Mouse (Mus musculus) right cerebral cortex, postnatal 14 days (tissue): ENCODE measurements around the gene Chd6.

ENCODE experiments used
- DNase-seq: peaks from one replicate; pipeline ENCODE4 v3.0.0; 2022

Chd6 gene

DNA sequence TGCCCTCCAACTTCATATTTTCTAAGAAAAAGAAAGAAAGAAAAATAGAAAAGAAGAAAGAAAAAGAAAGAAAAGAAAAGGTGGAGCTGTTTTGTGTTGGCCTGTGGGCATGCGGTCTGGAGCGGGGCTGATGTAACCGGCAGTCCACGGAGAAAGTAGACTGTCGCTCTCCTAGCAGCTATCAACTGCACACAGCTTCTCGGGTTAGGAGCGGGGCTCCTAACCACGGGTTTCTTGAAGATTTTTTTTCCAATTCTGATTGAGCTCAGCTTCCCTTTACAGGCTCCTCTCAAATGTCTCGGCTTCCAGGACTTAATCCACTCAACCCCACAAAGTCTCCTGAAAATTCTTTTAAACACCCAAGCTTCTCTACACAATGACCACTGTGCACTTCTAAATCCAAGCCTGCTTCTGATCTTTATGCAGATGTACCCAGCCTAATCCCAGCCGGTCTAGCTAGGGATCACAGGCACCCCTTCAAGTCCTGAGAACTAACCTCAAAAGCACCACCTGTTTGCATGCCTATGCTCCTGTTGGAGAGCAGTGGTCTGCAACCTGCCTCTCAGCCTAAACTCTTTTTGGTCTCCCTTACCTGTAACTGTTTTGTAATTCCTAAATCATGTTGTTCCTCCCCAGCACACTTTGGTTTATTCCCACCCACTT, 42.6 kb downstream of the Chd6 start:
- DNase-seq: no peak

DNA sequence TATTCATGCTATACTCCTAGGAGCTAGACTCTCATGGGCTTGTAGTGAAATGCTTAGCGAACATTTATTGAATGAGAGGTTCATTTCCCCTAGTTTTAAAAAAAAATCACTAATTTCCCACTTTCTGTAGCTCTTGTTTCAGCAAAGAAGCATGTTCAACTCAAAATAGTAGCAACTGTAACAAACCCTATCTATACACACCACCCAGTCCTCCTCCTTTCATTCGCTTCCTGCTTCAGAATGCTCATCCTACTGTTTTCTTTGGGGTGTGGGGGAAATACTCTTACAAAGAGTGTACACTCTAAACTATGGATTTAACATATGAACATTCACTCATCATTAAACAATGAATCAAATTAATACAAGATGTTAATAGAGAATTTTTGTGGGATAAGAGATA, 43.3 kb downstream of the Chd6 start:
- no peak for DNase-seq

DNA sequence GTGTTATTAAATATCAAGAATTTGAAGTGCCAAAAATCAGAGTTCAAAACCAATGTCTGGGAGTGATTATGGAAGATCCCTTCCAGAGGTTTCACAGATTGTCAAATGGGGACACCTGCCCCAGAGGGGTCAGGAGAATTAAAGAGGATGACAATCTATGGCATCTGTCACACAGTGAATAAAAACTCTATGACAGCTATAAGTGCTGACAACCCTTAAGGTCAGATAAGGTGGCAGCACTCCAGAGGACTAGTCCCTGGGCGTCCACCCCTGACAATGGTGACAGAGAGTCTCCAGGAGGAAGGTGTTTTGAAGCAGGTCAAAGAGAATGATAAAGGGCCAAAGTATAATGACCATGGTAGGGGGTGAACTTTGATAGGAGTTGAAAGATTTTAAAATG, 44.0 kb downstream of the Chd6 start:
- DNase-seq: no peak

DNA sequence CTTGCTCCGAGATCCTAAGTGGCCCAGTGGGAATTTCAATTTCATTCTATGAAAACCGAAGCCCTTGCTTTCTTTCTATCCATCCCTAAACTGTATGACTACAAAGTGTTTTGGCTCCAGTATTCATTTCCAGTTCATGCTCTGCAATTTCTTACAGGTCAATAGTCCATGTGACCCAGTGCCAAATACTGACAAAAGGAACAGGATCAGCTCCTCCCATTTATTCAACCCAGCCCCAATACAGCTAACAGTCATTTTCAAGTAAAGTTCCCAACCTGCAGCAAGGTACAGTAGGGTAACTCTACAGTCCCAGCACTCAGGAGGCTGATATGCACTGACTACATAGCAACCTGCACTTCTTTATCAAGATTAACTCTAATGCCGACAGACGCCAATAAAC, 50.0 kb downstream of the Chd6 start:
- no peak for DNase-seq

DNA sequence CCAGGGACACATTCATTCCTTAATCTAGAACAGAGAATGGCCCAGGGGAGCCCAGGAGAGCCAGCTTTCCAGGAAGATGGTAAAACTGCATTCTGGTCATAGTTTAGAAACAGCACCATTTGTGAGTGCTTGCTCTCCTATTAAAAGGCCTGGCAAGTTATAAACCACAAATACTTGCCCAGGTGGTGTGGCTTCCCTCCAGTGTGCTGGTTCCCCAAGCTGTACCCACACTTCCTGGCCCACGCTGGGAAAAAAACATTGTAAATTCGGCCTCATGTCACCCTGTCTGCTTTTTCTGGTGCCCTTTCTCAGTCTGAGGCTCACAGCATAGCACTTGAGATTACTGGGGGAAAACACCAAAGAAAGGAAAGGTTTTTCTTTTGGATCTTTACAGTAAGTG, 55.1 kb downstream of the Chd6 start:
- DNase-seq: no peak

DNA sequence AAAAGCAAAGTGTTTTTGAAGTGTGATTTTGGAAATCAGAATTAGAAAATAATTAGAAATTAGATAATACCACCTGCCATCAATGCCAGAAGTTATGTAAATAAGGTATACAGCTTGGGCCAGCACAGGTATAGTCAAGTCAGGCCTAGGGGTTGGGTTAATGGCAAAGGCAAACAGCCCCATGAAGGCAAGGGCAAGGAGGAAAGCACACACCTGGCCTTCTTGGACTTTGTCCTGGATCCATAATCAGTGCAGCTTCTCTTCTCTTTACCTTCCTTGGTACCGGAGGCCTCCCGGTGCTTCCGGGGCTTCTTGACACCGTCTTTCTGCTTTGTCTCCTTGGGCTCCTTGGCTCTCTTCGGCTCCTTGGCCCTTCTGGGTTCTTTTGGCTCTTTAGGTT, 56.7 kb downstream of the Chd6 start:
- DNase-seq: no peak

DNA sequence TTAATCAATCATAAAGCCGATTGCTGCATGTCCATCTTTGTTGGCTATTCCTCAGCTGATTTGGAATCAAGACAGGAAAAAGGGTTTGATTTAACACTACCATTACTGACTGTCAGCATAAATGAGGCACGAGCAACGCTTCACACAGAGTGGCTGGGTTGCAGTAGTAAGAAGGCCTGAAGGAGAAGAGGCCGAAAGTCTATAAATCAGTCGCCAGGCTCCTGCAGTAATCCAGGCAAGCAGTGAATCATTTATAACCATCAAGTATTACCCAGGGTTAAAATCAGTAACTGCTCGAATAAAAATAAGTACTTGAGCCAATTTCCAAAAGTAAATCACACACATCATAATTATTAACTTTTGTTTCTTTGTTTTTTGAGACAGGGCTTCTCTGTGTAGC, 59.4 kb downstream of the Chd6 start:
- no peak for DNase-seq

DNA sequence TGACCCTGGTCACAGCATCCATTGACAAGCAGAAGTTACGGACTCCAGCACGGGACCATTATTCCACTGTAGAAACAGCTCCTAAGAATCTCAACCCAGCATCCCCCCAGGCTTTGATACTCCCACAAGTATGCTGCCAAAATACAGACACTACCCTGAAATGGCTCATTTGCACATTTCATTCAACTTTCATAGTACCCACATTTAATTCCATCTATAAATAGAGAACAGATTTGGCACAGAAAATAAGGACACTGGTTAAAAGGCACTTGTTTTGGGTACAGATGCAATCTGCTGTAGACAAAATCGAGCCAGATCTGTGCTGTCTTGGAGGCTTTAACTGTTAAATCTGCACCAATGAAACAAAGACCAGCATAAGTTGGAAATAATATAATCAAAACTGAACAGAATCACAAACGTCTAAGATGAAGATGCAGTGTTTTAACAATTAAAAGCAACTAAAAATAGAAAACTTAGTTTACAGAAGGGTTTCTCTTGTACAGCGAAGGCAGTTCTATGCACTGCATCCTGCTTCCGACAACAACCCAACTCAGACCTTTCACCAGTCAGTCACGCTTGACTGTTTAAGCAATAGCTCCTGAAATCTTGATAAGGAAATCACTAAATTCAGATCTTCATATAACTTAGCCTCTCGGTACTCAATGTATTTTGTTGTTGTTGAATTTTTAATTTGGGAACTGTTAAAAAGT, 64.2 kb downstream of the Chd6 start:
- no peak for DNase-seq

DNA sequence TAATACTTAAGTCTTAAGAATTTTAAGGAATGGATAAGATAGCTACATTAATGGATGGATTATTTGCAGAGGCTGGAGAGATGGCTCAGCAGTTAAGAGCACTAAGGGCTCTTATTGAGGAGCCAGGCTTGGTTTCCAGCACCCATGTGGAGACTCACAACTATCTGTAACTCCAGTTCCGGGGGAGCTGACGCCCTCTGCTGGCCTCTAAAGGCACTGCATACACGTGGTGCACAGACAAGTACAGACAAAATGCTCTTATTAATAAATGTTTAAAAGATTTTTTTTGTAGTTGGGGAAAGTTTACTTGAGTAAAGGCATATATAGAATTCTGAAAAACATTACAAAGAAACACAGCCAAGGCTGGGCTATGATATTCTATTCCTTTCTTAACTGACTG, 66.0 kb downstream of the Chd6 start:
- DNase-seq: no peak

DNA sequence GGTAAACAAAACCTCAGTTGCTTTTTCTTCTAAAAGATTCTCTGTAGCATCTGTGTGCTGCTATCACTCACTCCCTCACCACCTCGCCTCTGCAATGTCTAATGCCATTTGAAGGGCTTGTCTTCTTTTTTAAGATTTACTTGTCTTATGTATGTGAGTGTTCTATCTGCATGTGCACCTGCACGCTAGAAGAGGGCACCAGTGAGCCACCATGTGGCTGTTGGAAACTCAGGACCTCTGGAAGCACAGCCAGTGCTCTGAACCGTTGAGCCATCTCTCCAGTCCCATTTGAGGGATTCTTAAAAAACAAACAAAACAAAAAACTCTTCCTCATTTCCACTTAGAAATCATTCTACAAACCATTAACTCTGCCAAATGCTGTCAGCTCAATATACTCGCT, 68.1 kb downstream of the Chd6 start:
- DNase-seq: no peak

DNA sequence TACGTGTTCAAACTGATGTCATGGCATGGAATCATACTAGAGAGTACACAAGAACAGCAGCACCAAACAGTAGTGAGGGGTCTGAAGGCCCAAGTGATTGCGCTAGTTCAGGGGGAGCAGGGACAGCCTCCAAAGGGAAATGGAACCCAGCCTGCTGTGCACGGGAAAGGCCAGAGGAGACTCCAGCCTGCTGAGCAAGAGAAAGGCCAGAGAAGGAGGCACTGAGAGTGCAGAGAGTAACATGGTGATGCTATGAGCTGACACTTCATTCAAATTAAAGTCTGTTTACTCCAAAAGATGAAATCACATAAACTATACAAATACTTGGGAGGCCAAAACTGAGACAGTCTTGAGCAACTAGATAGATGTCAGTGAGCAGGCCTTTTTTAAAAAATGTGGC, 71.1 kb downstream of the Chd6 start:
- no peak for DNase-seq

DNA sequence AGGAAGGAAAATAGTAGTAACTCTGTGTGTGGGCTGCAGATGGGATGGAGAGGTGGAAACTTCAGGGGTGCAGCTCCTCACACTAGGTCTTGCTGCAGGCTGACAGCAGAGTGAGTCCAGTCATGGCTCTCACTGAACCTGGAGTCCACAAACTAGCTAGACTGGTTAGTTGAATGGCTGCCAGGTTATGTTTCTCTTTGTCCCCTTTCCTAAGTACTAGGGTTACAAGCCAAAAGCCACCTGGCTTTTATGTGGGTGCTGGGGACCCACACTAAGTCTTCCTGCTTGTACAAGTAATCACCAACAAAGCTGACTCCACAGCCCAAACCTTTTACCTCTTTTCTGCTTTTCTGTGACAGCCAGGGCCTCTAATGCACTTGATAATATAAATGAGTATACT, 75.7 kb downstream of the Chd6 start:
- no peak for DNase-seq

DNA sequence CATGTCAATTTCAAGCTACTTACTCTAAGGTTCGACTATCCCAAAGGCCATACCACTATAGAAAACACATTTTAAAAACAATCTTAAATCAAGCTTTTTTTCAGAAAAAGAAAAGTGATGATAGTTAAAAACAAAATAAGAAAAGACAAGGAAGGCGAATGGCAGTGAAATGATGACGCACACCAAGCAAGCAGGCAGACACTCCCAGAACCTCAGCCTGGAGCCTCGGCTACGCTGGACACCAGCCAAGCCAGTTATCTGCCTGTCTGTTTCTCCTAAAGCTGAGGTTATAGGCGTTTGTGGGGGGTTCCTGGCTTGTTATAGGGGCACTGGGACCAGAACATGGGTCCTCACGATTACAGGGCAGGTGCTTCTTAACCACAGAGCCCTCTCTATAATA, 76.5 kb downstream of the Chd6 start:
- no peak for DNase-seq

DNA sequence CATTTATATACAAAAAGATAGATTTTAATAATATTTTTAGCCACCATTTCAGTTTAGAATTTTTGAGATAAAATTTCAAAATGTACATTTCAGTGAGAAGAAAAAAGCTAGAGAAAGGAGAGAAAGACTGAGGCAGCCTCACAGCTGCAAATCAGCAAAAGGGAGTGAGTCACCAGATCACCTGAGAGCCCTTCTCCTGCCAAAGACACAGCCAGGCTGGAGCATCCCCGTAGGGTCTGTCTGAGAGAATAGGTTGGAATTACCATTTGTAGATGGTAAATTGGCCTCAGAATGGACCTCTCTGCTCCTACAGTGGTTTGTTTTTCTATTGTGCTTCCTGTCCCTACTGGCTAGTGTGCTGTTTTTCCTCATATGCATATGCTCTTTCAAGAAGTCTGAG, 84.3 kb downstream of the Chd6 start:
- DNase-seq: no peak

DNA sequence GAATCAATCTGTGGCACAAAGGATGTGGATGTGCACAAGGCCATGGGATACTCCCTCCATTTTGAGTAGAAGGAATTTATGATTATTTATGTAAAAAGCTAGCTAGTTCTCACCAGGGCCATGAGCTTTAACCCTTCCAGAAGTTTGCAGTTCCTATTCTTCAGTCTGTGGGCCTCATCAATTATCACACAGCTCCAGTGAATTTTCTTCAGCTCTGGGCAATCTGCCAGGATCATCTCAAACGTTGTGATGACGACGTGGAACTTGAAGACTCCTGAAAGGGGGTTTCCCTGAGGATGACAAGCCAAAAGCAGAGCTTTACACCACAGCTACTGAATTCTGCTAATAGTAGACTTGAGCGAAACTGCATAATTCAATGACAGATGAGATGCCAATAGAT, 91.0 kb downstream of the Chd6 start:
- DNase-seq: no peak

DNA sequence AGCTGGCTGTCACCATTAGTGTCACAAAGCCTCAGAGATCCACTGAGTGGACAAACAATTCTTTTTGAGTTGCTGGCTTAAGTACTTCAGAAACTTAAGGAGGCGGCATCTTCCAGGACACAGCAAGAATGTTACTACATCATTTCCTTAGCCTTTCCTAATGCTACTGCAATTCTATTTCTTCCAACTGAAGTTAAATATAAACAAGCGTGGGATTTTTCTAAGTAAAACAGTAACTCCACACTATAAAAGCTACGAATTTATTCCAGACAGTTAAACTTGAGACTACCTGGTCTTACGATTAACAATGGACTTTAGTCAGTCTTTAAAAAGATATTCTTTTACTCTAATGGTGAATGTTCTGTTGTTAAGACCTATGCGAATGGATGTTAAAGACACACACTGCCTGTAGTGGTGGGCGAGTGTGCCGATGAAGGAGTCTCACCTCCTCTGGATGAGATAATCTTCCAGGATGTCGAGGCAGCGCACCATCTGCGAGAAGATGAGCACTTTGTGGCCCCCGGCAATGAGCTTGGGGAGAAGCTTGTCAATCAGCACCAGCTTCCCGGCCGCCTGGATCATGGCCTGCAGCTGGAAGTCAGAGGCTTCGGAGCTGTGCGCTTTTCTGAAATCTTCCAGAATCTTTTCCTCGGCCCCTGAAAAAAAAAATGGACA, 96.2 kb downstream of the Chd6 start:
- no peak for DNase-seq

DNA sequence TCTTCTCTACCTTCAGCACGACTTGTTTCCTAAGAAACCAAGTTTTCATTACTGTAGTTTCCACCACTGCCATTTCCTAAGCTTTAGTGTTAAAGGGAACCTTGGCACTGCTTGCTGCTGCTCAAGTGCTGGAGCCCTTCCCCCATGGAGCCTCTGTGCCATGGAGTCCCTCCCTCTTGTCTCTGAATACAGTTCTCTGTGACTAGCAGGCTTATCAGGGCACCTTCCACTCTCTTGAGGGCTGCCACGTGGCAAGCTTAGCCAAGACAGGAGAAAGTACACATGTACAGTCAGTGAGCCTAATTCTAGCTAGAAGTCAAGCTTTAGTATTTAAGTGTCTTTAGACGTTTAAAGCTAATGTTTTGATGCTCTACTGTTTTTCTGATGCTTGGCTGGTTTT, 104.5 kb downstream of the Chd6 start:
- DNase-seq: no peak

DNA sequence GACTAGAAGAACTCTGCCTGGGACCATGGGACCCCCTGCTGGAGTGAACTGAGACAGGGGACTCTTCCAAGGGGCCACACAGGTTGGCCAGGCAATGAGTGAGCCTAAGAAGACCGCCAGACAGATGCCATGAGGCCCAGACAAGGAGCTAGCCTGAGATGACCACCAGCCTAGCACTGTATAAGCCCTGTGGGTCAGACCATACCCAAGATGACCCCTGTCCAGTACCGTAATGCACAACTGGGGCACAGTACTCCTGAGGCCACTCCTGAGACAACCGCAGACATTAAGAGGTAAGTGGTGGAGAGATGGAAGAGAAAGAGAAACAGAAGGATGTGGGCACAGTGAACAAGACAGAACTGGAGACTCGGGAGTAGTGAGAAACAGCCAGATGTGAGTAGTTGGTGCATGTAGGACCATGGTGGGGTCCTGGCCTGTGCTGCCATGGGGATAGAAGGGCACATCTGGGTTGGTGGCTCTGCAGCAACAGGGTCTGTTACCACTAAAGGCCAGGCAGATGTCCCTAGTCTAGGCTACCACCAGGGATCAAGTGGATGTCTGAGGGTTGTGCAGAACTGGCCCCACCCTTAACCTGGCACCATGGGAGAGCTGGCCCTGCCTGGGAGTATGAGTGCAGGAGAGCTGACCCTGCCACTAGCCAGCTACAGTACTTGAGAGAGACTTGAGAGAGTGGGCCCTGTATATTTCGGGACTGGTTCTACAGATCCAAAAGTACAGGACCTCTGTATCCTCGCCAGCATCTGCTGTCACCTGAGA, 111.7 kb downstream of the Chd6 start:
- DNase-seq: no peak

DNA sequence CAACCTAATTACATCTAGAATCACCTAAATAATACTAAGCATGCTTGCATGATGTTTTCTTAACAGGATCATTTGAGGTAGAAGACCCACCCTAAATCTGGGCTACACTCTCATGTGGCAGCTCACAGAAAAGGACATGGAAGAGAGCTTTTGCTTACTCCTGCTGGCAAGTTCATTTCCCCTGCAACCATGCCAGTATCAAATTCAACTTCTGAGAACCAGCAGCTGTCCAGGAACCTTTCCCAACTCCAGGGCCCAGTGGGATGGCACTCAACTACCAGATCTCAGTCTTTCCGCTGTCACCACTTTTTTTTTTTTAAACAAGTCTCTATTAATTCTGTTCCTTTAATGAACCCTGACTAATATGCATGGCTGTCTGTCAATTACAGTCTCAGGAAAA, 114.7 kb downstream of the Chd6 start:
- DNase-seq: no peak

DNA sequence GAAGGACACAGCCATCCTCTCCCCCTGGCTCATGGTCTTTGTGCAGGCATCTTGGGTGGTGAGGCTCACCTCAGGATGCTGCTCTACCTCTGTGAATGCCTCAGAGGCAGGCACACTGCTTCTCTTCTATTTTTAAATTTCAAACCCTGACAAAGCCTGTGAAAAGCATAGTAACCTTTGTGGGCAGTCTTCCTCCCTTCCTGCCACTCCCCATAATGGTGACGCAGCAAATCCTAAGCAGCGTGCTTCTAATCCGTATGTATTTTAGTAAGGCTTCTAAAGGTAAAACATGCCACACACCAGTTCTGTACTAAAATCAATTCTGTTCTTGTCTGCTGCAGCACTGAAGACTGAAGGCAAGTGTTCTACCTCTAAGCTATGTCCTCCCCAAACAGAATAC, 116.4 kb downstream of the Chd6 start:
- no peak for DNase-seq

DNA sequence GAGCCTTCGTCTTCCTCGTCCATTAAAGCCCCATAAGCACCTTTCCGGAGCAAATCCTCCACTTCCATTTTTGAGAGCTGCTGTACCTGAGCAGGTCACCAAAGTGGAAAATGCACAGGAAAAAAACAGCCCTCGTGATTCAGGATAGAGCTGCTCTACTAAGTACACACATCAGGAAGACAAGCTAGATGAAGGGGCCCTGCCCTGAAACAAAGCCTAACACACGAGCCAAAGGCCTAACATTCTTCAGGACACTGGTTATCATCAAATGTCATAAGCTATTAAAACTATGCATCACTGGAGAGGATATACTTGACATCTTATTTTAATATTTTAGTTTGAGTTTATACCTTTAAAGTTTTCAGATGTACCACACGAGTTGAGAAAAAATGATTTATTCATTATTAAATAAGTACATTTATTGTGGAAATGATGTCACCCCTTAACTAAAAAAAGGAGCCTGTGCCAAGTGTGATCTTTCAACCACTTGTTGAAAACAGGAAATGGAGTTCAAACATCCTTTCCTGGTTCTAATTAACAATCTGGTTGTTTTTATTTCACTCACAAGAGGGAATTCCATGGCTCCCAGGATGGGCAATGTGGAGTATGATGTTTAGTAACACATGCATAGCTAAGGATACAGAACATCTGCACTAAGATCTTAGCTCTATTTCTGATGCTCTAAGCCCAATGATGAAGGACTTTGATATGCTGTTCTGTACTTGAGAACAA, 118.4 kb downstream of the Chd6 start:
- DNase-seq: no peak

DNA sequence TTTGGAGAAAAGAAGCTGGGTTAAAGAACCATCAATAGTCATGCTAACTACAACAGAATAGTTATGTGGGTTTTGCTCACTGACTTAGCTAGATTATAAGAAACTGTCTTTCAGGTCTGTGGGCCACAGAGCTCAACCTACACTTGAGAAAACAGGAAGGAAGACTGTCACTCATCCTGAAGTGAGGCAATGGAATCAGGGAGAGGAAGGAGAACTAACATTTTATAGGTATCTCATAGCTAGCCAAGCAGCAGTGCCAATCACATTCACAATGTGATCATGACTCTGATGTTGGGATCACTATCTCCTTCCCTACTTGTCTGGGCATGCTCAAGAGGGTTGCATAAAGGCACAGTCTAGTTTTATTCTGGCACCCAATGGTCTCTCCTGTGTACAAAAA, 121.4 kb downstream of the Chd6 start:
- DNase-seq: no peak

DNA sequence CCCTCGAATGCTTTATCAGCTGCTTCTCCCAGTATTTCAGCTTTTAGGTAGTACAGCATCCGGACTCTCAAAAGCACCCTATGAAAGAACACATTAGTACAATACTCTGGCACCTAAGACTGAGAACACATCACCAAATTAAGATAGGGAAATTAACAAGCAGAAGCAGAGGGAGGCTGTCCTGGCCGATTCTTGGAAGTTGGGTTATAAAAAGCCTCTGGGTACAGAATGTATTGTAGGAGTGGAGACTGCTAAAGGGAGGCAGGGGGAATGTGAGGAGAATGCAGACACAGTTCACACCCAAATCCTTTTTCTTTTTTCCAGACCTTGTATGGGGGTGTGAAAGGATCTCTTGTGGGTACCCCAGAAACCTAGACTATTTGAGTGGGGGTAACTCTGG, 126.2 kb downstream of the Chd6 start:
- no peak for DNase-seq
